Mouse (Mus musculus) limb, embryonic 14.5 days (tissue): ENCODE results near the gene Fam168a. TPM values are rescaled to one million over a fixed set of nuclear protein-coding genes. Genes with fewer than 3 reads are reported as not detected.

Source experiments
- ATAC-seq: fragments of 200-750 bp; cut with Nextera tagmentation; 2 replicates; pipeline ENCODE4 v1.8.0; 2017; ENCODE audit warnings: low read depth, moderate number of reproducible peaks, moderate TSS enrichment; ENCODE audit not compliant: low FRiP score
- DNase-seq: peaks from one replicate; pipeline ENCODE4 v3.0.0-alpha.2; 2015; ENCODE audit warnings: low spot score
- H3K27ac ChIP-seq: fragments of 300-500 bp; sonication (generic); replicated peaks from 2 replicates; pipeline ENCODE4 v1.5.1; 2014; ENCODE audit warnings: low read depth, mild to moderate bottlenecking, low read length, moderate library complexity, mixed read lengths
- H3K27me3 ChIP-seq: fragments of 300-500 bp; sonication (generic); 2 replicates; pipeline ENCODE4 v1.6.1; 2014; ENCODE audit warnings: low read length, mixed read lengths; ENCODE audit not compliant: control insufficient read depth, insufficient read depth
- H3K36me3 ChIP-seq: fragments of 300-500 bp; sonication (generic); 2 replicates; pipeline ENCODE4 v1.6.1; 2014; ENCODE audit warnings: mild to moderate bottlenecking, low read length, moderate library complexity, mixed read lengths; ENCODE audit not compliant: control insufficient read depth, insufficient read depth
- H3K4me1 ChIP-seq: fragments of 300-500 bp; sonication (generic); 2 replicates; pipeline ENCODE4 v1.6.1; 2014; ENCODE audit warnings: antibody characterized with exemption, low read length, mixed read lengths; ENCODE audit not compliant: control insufficient read depth, insufficient read depth
- H3K4me2 ChIP-seq: fragments of 300-500 bp; sonication (generic); replicated peaks from 2 replicates; pipeline ENCODE4 v1.6.1; 2014; ENCODE audit warnings: low read depth, mild to moderate bottlenecking, low read length, moderate library complexity; ENCODE audit not compliant: severe bottlenecking
- H3K4me3 ChIP-seq: fragments of 300-500 bp; sonication (generic); replicated peaks from 2 replicates; pipeline ENCODE4 v1.5.1; 2014; ENCODE audit warnings: low read length
- H3K9ac ChIP-seq: fragments of 300-500 bp; sonication (generic); 2 replicates; pipeline ENCODE4 v1.6.1; 2014; ENCODE audit warnings: mild to moderate bottlenecking, low read depth, low read length, moderate library complexity; ENCODE audit not compliant: severe bottlenecking
- H3K9me3 ChIP-seq: fragments of 300-500 bp; sonication (generic); 2 replicates; pipeline ENCODE4 v1.6.1; 2016; ENCODE audit warnings: low read length; ENCODE audit not compliant: control insufficient read depth
- POLR2A ChIP-seq: fragments of 200-500 bp; IDR thresholded peaks from 2 replicates; pipeline ENCODE4 v1.8.0; 2012; ENCODE audit warnings: inconsistent platforms, mild to moderate bottlenecking, moderate library complexity, borderline replicate concordance; ENCODE audit not compliant: insufficient read depth, insufficient read length; ENCODE audit errors: extremely low read depth
- WGBS: fragments of 180-500 bp; shearing (Covaris S2); extraction: QIAGEN DNeasy Blood & Tissue Kit; methylation state at CpG from one replicate; pipeline ENCODE4 v1.1.7; 2014; 5-methylcytosine and 5-hydroxymethylcytosine counted together
- microRNA-seq: library from miRNA; unstranded; fragments of <30 nt; microRNA quantifications from one replicate; pipeline ENCODE4, GENCODE M21; 2016
- polyA plus RNA-seq, 2 experiments: library from polyadenylated mRNA; depleted of rRNA in 1 of 2; stranded (reverse) in 1 of 2; unstranded in 1 of 2; fragments of >200 nt; fragmentation: Nextera tagmentation in 1 of 2; extraction: Ambion mirVana in 1 of 2; gene quantifications; 2 replicates each; pipeline versions ENCODE4 v1.2.1 to v1.2.3; 2012 to 2014

Gene Fam168a
- polyA plus RNA-seq, 2 experiments = 49.9 to 56.5 TPM

DNA sequence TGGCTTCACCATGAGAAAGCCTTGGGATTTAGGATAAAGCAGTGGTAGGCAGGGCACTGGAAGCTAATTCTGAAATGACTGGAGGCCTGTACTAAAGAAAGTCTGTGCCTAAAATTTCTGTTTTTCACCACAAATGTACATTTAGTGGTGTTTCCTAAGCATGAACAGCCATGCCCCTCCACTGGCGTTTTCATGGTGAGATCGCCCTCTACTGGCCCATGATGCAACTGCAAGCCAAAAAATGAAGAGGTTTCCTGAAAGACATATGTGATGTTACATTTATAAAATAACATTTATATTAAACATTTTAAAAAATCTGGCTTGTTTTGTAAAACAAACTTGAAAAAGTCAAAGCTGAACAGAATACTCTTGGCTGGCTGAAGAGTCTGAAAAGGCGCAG lies 180.1 kb downstream of the Fam168a start:
- Histone ChIP-seq H3K36me3 (peaks cover 73% of the 10 kb centered on the region), H3K4me2 (no peak overlapping the region), H3K27ac (no peak overlapping the region), H3K4me1 (no peaks in the 10 kb centered on the region), H3K4me3 (no peak overlapping the region), H3K9ac (no peak overlapping the region), H3K27me3 (no peaks in the 10 kb centered on the region), H3K9me3 (no peaks in the 10 kb centered on the region)
- 27% methylated on average over 3 of the region's 3 CpGs for WGBS
- no peak for DNase-seq
- no peak for ATAC-seq
- TF ChIP-seq POLR2A = no peak

Small RNA genes within 50 kb of the gene (microRNA-seq; reads per million reads assigned to microRNA genes)
- 80.3 reads per million, percentile 43 among the genes with 10 or more reads in this experiment for gene Mir3102

Other genes starting within 250 kb of the Fam168a start
- 0.10 TPM in 2 replicates for gene Ucp3, start 233.6 kb upstream of the Fam168a start, polyA plus RNA-seq (2012; rRNA removed)
- gene Ucp3, start 233.6 kb upstream of the Fam168a start, polyA plus RNA-seq (2014; fragmentation: Nextera tagmentation; extraction: Ambion mirVana) = 0.07 and 0.15 TPM in 2 replicates
- 104 and 159 TPM in 2 replicates for gene Ucp2, start 213.3 kb upstream of the Fam168a start, polyA plus RNA-seq (2012; rRNA removed)
- gene Ucp2, start 213.3 kb upstream of the Fam168a start, polyA plus RNA-seq (2014; fragmentation: Nextera tagmentation; extraction: Ambion mirVana) = 152 and 160 TPM in 2 replicates
- 0.03 and 0.14 TPM in 2 replicates for gene Dnajb13, start 191.7 kb upstream of the Fam168a start, polyA plus RNA-seq (2012; rRNA removed)
- gene Dnajb13, start 191.7 kb upstream of the Fam168a start, polyA plus RNA-seq (2014; fragmentation: Nextera tagmentation; extraction: Ambion mirVana) = 0.14 TPM in 1 of 2 replicates, not detected in the other
- 13.5 and 15.5 TPM in 2 replicates for gene Coa4, start 169.6 kb upstream of the Fam168a start, polyA plus RNA-seq (2012; rRNA removed)
- gene Coa4, start 169.6 kb upstream of the Fam168a start, polyA plus RNA-seq (2014; fragmentation: Nextera tagmentation; extraction: Ambion mirVana) = 22.2 and 22.3 TPM in 2 replicates
- gene Rab6a, start 99.2 kb upstream of the Fam168a start, polyA plus RNA-seq (2012; rRNA removed) = 76.7 and 78.7 TPM in 2 replicates
- 113 and 126 TPM in 2 replicates for gene Rab6a, start 99.2 kb upstream of the Fam168a start, polyA plus RNA-seq (2014; fragmentation: Nextera tagmentation; extraction: Ambion mirVana)
- gene Mrpl48, start 98.3 kb upstream of the Fam168a start, polyA plus RNA-seq (2012; rRNA removed) = 27.3 and 42.0 TPM in 2 replicates
- 79.6 and 87.7 TPM in 2 replicates for gene Mrpl48, start 98.3 kb upstream of the Fam168a start, polyA plus RNA-seq (2014; fragmentation: Nextera tagmentation; extraction: Ambion mirVana)
- 4.9 and 7.7 TPM in 2 replicates for gene Plekhb1, start 44.2 kb upstream of the Fam168a start, polyA plus RNA-seq (2012; rRNA removed)
- 4.6 and 4.9 TPM in 2 replicates for gene Plekhb1, start 44.2 kb upstream of the Fam168a start, polyA plus RNA-seq (2014; fragmentation: Nextera tagmentation; extraction: Ambion mirVana)
- 8.5 and 9.8 TPM in 2 replicates for gene Relt, start 156.8 kb downstream of the Fam168a start, polyA plus RNA-seq (2012; rRNA removed)
- 3.0 and 3.2 TPM in 2 replicates for gene Relt, start 156.8 kb downstream of the Fam168a start, polyA plus RNA-seq (2014; fragmentation: Nextera tagmentation; extraction: Ambion mirVana)
- 42.8 and 55.2 TPM in 2 replicates for gene Arhgef17, start 225.5 kb downstream of the Fam168a start, polyA plus RNA-seq (2012; rRNA removed)
- gene Arhgef17, start 225.5 kb downstream of the Fam168a start, polyA plus RNA-seq (2014; fragmentation: Nextera tagmentation; extraction: Ambion mirVana) = 15.4 and 16.4 TPM in 2 replicates